Mouse (Mus musculus) heart, adult 11 months (tissue): ENCODE measurements around the gene Thoc6.
A peak's percentile ranks its signal among the peaks of the same experiment; 100 is the strongest.

Source experiments
- DNase-seq: peaks from one replicate; pipeline ENCODE4 v3.0.0; 2022

The Thoc6 gene

GRCm38 (mm10) chr17:23676473-23677031 is 2.9 kb upstream of the Thoc6 start:
- peak; percentile 97 for DNase-seq

DNA sequence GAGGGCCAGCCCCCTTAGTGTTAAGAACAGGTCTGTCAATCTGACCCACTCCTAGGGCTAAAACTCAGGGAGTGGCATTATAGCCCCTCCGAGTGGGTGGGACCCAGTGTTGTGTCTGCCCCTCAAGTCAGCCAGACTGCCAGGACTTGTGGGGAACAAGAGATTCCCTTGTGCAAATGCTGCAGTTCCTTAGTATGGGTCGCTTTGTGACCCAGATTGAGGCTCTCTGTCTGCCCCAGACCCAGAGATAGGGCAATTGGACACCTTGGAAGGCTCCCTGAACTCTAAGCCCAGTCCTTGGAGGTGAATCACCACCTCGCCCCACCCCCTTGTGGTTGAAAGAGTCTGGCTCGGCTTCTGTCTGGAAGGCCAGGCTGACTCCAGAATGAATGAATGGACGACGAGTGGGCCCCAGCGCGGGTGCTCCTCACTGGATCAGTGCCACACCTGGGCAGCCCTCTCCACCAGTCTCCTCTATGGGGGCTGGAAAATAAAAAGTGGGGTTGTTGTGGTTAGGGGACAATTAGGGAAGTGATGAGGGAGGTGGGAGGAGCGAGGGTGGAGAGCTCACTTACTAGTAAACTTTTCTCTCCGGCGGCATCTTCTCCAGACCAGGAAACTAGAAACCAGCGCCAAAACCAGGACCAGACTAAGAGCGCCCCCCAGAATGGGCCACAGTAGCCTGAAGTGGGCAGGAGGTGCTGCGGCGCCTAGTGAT is 2.0 kb upstream of the Thoc6 start:
- DNase-seq, result peak; percentile 97

DNA sequence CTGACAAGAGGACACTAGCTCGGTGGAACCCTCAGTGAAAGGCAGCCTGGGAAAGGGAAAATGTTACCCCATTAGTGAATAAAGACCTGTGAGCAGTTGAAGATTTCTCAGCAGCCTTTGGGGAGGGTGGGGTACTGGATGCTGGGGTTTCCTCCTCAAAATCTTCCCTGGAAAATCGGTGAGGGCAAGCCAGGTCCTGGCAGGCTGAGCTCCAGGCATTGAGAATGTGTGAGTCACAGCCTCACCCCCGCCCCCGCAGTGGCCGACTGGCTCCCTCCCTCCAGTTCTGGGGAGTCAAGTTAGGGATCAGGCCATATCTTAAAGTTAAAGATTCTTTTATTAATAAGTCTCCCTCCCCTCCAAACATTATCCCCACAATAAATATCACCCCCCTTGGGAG is 1.4 kb upstream of the Thoc6 start:
- DNase-seq, result peak; percentile 96

DNA sequence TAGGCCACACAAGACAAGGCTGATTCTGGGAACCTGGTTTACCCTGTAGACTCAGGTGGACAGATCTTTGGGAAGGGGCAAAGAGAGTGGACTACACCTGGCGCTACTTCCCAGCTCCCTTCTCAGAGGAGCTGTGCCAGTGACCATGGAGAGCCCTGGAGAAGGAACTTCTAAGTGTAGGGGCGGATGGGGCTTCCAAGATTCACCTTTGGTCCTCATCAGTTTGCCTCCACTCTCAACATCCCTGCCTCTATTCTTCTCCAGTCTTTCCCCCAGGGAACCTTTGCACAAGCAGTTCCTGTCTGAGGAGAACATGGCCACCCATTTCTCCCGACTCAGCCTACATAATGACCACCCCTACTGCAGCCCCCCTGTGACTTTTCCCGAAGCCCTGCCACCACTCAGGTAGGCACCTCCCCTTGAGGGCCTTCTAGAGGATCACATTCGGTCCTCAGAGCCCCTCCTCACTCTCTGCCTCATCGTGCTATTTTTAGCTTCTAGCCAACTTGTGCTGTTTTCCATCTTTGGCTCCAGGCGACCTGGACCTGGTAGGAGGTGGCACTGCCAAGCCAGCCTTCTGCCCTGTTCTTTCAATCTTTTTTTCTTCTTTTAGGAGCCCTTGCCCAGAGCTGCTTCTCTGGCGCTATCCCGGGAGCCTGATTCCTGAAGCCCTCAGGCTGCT is 730 bp upstream of the Thoc6 start:
- DNase-seq, result peak; percentile 97

DNA sequence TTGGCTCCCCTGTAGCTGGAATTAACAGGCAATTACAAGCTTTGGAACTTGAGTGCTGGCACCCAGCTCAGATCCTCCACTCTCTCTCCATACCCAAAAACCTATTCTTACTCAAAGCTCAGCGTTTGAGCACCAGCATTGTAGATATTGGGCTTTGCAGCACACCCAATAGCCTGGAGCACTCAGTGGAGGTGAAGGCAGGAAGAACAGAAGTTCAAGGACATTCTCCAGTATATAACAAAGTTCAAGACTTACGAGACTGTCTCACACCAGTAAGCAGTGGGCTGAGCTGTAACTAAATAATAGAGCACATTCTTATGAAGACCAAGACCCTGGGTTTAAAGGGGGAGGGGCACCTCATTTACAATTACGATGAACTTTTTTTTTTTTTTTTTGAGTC is 921 bp downstream of the Thoc6 start:
- DNase-seq, result peak; percentile 78

DNA sequence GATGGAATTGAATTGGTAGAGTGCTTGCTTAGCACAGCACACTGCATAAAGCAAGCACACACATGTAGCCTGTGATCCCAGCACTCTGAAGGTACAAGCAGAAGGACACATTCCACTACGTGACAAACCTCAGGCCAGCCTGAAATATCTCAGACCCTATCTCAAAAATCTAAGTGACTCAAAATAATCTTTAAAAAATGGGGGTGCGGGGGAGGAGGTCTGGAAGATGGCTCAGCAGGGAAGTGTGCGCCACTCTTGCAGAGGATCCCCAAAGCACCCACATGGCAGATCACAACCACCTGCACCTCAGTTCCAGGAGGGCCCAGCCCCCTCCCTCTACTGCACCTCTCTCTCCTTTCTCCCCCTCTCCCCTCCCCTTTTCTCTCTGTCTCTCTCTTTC is 2.2 kb downstream of the Thoc6 start:
- peak; percentile 86 for DNase-seq

DNA sequence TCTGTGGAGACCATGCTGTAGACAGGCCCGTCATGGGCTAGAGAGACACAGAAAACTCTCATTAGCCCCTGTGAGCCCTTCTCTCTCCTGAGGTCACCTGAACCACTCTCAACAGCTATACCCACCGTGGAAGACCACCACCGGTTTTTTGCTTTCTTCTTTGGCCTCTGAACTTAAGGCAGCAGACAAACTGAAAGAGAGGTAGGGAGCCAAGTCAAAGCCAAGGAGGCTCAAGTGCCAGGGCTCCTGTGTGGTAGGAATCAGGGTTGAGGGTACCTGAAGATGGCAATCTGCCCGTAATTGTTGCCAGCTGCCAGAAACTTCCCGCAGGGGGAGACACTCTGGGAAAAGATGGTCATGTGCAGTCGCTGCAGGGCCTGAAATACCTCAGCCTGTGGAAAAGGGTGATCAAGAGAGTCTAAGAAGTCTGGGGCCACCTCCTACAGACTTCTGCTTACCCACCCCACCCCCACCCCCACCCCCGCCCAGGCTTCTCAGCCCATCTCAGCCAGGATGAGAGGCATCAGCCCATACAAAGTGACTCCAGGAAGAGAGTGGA is 3.1 kb downstream of the Thoc6 start:
- peak; percentile 84 for DNase-seq

GRCm38 (mm10) chr17:23665511-23665910 is 8.2 kb downstream of the Thoc6 start:
- DNase-seq, result peak; percentile 91

GRCm38 (mm10) chr17:23664556-23665021 is 9.1 kb downstream of the Thoc6 start:
- DNase-seq, result peak; percentile 90

DNA sequence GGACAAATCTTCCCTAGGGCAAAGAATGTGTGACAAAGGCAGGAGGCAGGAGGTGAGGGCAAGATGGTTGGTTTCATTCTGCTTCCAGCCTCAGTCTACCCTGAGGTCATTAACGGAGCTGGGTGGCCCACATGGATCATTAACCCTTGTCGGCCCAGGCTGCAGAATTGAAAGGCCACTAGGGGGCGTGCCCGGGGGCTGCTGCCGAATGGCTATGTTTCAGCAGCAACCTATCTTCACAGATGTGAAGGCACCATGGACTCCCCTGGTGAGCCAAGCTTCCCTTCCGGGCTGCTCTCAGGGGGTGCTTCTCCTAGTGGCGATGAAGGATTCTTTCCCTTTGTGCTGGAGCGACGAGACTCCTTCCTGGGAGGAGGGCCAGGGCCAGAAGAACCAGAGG is 12.2 kb downstream of the Thoc6 start:
- DNase-seq, result peak; percentile 88

- DNase-seq, result peak; percentile 87
These were observed 12.8 kb downstream of the Thoc6 start for GRCm38 (mm10) chr17:23660876-23661200.

DNA sequence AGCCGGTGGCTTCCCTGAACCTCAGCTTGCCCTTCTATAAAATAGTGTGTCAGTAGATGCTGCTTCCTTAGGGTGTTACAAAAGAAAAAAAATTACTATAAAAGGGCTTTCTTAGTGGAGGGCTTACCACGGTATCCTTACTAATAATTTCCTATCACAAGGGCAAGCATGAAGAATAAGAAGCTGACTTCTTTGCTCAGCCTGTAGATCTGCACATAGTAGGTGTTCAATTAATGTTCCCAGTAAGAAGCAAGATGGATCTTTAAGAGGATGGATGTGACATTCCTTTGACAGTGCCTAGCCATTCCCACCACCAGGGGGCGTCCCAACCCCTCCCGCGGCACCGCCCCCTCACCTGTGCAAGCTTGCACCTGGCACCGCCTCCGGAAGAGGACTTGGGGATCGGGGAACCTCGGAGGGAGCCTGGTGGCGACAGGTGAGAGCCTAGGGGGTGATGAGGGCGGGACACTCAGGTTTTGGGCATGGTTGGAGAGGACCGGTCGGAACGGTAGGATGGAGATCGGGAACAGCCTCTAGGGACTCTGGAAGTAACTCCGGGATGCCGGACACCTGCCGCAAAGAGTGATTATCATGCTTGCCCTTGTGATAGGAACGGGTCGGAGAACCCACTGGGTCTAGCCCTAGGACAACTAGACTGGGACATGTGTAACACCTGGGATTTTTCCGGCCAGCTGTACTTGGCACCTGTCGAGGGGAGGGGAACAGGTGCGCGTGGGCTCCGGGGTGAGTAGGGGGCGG is 13.4 kb downstream of the Thoc6 start, which contains the start of gene Bicdl2:
Bicdl2 (plus strand) TSS at position 390 of the 759 bp plus-strand sequence.
- DNase-seq, result peak; percentile 89

GRCm38 (mm10) chr17:23658450-23658849 is 15.2 kb downstream of the Thoc6 start:
- no peak for DNase-seq

GRCm38 (mm10) chr17:23654410-23654809 is 19.3 kb downstream of the Thoc6 start:
- DNase-seq, result no peak

DNA sequence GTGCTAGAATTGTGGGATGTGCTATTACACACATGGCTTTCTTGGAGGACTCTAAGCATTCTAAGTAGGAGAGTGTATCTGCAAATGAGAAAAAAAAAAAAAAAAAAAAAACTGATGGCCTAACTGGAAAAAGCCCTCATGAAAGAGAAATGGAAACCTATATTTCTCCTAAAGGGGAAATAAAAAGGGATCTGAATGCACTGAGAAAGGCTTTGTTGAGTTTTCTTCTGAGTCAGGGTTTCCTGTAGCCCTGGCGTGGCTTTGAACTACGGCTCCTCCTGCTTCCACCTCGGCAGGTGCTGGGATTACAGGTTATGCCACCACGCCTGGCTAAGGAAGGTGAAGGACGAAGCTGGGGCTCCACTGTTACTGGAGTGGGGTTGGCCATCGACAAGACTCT is 19.7 kb downstream of the Thoc6 start:
- no peak for DNase-seq

- no peak for DNase-seq
These were observed 20.4 kb downstream of the Thoc6 start for GRCm38 (mm10) chr17:23653324-23653723.

DNA sequence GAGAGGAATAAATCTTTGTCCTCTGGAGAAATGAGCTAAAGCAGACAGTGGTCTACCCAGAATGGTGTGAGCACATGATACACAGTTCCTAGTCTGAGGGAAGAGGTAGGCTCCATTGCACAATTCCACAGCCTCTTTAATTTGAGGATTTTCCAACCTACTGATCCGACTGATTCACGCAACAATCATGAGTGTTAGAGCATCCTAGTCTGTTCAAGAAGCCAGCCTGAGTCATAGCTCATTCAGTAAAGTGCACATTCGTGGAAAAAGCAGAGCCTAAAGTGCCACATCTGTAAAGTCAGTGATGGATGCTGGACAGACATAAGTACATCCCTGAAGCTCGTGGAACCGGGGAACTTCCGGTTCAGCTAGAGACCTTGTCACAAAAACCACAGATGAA is 22.3 kb downstream of the Thoc6 start:
- no peak for DNase-seq

- no peak for DNase-seq
These were observed 27.8 kb downstream of the Thoc6 start for GRCm38 (mm10) chr17:23645894-23646293.

- no peak for DNase-seq
These were observed 28.8 kb downstream of the Thoc6 start, which contains the start of gene Mmp25 for GRCm38 (mm10) chr17:23644613-23645495. Gene Mmp25, minus strand, starts transcription at chr17:23645277.

DNA sequence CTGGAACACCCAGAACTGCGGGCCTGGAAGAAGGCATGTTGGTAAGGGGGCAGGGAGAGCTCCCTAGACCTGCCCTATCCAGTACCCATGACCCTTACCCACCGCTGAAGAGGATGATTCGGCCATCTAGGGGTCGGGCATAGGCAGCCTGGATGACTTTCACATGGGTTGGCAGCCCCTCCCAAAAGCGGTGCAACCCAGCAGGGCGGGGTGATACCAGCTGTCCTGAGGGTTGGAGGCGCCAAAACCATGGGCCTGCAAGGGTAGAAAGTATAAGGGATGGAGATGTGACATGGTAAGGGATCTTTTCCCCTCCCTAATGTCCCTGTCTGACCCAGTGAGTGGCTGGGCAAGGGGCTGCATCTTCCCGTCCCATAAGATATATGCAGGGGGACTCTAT is 42.4 kb downstream of the Thoc6 start:
- DNase-seq, result no peak

DNA sequence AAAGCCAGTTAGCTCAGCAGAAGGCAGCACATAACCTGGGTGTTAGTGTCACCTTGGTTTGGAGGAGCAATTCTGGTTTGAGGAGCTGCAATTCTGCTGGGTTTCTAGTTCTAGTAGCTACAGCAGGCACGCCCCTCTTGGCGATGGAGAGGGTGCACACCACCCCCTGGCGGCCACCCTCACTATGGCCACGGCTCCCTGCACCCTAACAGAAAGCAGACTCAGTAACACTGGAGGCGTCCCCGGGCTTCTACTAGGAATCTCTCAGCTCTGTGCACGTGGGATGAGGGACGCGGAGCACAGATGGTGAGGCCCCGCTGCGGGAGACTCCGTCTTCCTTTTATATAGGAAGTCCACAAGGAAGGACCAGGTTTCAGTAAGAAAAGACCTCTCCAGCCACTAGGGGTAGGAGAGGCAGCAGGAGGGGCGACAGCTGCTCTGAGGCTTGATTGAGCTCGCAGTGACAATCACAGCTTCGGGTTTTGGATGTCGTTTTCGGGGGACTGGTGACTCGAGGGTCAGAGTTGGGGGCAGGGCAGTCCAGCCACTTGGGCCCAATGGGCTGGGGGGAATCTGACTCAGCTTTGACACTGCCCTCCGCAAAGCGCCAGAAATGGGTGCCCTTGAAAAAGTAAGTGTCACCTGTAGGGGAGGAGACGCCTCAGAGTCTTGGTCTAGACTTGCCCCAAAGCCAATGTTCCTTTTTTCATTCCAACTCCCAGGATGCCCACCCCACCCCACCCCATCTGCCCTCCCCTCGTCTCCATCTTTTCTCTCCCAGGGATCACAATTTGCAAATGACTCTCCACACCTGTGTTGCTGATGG is 43.3 kb downstream of the Thoc6 start:
- DNase-seq, result peak; percentile 97
